Mouse (Mus musculus): ENCODE data around the gene Tspear.
"Not testable (repeated sequence)": the region's sequence is repeated elsewhere in the genome, so short reads cannot be mapped to it uniquely, and the experiment has no call there.

DNA sequence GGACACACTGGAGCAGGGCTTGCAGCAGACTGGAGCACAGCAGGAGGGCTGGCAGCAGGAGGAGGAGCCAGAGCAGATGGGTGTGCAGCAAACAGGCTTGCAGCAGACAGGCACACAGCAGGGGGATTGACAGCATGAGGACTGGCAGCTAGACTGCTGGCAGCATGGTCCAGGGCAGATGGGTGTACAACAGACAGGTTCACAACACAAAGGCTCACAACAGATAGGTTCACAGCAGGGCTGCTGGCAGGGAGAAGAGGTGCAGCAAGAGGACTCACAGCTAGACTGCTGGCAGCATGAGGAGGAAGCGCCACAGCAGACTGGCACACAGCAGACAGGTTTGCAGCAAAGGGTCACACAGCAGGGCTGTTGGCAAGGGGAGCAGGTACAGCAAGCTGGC, 64.3 kb downstream of the Tspear start:
- TF ChIP-seq CTCF (IDR thresholded peaks at IDR 0.05; ENCODE audit: extremely low read depth, insufficient read depth, insufficient read length, insufficient replicate concordance); POLR2A (IDR thresholded peaks at IDR 0.05; ENCODE audit: low read depth, low read length): not testable (repeated sequence)
